Mouse (Mus musculus): Measurements from ENCODE around the gene Slc25a5.
A peak's percentile ranks its signal among the peaks of the same experiment; 100 is the strongest.

- TF ChIP-seq CTCF (conservative IDR thresholded peaks at IDR 0.05 in 1 of 2, IDR thresholded peaks at IDR 0.05 in 1 of 2; ENCODE audit: low read depth in 2 of 2, low read length in 2 of 2) (peak; percentile 64 to 70), USF1 (IDR thresholded peaks at IDR 0.05; ENCODE audit: low read depth, low read length) (no peak), JUN (IDR thresholded peaks at IDR 0.05; ENCODE audit: insufficient read depth, low read depth, low read length) (no peak), POLR2A (IDR thresholded peaks at IDR 0.05; ENCODE audit: low read depth, low read length) (no peak), RAD21 (IDR thresholded peaks at IDR 0.05; ENCODE audit: low read depth, low read length) (peak; percentile 62), ZNF384 (IDR thresholded peaks at IDR 0.05; ENCODE audit: low read depth, low read length) (no peak), POLR2AphosphoS2 (IDR thresholded peaks at IDR 0.05; ENCODE audit: low read depth, low read length) (no peak), NELFE (IDR thresholded peaks at IDR 0.05; ENCODE audit: low read depth, low read length) (no peak), TCF12 (IDR thresholded peaks at IDR 0.05; ENCODE audit: low read depth, low read length) (no peak), MAZ (IDR thresholded peaks at IDR 0.05; ENCODE audit: low read depth, low read length) (no peak), ETS1 (conservative IDR thresholded peaks at IDR 0.05; ENCODE audit: low read depth, low read length) (no peak), MAFK (IDR thresholded peaks at IDR 0.05; ENCODE audit: insufficient replicate concordance, low read length) (no peak), MEF2A (IDR thresholded peaks at IDR 0.05; ENCODE audit: borderline replicate concordance, low read depth, low read length) (no peak)
These were observed 38.1 kb downstream of the Slc25a5 start for GRCm38 (mm10) chrX:36833397-36834084.

Measured in CH12.LX (cell line).